Mouse (Mus musculus): ENCODE data around the gene Smg5.

DNA sequence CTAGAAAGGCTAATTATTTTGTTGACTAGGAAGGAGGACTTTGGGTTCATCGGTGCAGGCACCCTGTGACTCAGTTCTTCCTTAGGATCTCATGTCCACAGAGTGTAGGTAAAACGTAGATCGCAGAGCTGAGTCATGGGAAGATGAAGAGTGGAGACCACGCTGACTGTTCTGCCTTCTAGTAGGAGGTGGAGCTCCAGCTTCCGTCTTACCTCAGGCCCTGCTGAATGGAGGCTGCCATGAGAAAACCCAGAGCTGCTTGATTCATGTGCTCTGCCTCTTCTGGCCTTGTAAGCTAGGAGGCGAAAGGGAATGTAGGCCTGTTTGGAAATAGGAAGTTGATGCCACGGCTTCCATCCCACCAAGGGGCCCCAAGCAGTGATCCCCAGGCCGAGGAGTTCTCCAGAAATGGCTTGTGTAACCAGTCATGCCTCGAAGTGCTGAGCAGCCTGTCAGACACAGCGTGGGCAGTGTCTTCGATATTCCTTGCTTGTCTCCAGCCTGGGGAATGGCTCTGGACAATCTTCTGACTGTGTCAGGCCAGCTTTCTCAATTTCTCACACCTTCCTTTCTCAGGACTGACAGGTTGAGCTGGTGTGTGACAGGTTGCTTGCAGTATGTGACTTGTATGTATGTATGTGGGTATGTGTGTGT lies 1.4 kb downstream of the Smg5 start:
- TF ChIP-seq CTCF (IDR thresholded peaks at IDR 0.05; ENCODE audit: low read depth, low read length) (no peak), TAL1 (conservative IDR thresholded peaks at IDR 0.05; ENCODE audit: low read depth, low read length) (no peak)
